Mouse (Mus musculus) retina, embryonic 14.5 days (tissue): ENCODE measurements around the gene Ugcg.
A peak's percentile ranks its signal among the peaks of the same experiment; 100 is the strongest.

Experiments used
- DNase-seq: peaks from one replicate; pipeline ENCODE4 v3.0.0-alpha.2; 2015; ENCODE audit warnings: low spot score

Gene Ugcg

DNA sequence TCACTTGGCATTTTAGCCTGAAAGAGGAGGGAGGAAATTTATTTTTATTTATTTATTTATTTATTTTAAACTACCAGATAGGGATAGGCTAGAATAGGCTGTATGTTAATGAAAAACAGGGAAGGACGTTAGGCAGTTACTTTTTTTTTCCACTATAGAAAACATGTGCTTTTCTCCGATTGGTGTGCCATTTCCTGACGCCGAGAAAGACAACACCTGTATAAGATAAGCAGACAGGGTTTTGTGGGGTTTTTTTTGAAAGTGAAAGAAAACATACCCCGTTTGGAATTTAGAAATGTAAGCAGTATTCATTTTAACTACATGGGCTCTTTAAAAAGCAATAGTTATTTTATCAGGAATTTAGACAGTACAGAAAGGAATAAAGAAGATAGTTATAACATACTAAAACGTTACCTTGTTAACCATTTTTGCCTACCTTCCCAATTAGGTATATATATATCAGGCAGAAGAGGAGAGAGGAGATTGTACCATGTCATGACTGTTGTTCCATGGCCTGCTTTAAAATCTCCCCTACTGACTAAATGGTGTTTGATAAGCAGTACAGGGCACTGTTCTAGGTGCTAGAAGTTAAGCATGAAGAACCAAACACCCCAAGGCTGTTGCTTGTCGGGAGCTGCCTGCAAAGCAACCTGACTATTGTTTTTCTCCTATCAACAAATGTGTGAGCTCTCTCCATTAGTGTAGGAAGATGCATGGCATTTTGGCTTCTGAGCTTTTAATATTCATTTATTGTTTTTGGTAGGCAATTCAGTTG, 1.8 kb downstream of the Ugcg start:
- no peak for DNase-seq

DNA sequence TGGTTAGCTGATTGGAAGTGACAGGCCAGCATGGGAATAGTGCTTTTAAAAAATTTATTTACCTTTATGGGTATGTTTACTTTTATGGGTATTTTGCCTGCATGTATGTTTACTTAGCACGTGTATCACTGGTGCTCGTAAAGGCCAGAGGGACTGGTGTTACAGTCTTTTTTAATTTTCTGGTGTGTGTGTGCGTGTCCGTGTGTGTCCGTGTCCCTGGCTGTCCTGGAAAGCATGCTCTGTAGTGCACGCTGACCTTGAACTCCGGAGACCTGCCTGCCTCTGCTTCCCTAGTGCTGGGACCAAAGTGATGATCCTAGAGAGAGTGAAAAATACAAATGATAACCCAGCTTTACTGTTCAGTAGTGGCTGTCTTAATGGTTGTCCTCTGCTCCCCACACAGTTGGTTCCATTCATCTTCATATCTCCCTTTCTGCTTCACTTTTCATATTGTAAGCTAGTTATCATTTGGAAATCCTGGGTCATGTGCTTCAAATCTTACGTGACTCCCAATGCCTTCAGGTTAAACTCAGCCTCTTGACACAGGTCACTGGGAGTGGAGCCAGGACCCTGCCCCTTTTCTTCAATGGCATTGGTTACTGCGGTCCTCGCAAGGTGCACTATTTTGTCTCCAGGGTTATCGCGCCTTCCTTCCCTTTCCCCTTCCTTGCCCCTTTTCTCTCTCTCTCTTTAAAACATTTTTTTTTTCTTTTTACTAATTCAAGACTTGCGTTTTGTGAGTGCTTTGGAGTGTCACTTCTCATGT, 5.9 kb downstream of the Ugcg start:
- no peak for DNase-seq

DNA sequence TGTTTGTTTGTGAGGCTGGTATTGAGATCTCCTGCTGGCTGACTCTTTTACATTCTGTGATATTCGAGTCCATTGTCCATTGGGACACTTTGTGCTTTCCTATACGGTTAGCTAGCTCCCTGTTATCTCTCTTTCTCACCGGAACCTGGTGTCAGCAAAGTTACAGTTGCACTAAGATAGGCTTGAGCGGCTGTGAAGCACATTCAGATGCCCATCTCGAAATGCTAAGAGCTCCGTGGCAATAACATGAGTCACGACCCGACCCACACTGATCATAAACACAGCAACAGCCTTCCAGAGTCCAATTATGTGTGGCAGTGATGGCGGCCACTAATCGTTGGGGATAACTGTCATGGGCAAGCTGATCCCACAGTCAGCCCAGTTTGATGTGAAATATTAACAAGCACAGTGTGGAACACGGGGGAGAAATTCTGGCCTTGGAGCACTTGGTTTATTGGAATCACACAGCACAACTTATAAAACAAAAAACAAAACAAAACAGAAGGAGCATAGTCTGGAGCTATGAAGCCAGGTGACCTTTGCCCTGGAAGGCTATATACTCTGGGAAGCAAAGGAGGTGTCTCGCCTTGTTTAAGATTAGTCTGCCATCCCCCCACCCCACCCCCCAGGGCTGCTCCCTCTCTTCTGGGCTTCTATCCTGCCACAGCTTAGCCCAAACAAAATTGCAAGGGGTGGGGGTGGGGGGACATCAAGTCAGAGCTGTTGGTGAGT, 7.5 kb downstream of the Ugcg start:
- no peak for DNase-seq

DNA sequence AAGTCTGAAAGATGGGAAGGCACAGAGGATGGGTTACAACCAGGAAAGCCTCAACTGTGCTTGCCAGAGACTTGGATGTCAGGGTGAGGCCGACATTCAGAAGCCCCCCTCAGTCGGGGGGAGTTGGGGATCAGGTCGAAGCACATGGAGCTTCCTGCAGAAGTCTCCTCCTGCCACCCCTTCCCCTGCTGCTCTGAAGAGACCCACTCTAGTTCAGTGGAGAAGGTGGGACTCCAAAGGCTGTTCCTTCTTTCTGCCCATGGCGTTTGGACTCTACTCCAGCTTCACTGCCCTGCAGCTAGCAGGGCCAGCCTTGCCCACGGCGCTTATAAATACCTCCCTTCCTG, 8.0 kb downstream of the Ugcg start:
- no peak for DNase-seq

DNA sequence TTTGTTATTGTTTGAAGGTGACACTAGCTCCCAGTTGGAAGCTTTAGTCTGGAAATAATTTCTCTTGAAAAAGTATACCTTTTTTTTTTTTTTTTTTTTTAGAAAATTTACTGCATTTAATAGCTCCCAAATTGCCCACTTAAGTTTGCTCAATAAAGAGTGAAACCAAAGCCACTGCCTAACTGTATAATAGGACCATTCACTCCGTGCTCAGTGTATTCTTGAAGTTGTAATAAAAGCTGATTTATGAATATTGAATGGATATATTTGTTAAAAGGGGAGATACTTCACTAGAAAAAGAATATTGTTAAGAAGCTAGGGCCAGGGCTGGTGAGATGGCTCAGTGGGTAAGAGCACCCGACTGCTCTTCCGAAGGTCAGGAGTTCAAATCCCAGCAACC, 8.4 kb downstream of the Ugcg start:
- no peak for DNase-seq

DNA sequence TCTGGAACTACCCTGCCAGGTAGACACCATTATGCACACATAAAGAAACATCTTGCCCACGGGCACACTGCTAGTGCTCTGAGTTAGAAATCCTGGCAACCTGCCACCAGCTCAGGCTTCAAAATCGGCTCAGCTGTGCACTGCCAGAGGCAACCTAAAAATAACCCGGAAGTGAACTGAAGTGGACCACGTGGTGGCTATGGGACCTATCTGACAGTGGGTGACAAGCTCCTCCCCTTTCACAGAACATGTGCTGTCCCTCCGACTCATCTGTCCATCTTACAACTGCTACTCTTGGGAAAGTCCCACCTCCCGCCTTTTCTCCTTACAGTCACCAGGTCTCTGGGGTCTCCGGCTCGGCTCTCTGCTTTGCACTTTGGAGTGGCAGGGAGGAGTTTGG, 10.3 kb downstream of the Ugcg start:
- peak; percentile 22 for DNase-seq

DNA sequence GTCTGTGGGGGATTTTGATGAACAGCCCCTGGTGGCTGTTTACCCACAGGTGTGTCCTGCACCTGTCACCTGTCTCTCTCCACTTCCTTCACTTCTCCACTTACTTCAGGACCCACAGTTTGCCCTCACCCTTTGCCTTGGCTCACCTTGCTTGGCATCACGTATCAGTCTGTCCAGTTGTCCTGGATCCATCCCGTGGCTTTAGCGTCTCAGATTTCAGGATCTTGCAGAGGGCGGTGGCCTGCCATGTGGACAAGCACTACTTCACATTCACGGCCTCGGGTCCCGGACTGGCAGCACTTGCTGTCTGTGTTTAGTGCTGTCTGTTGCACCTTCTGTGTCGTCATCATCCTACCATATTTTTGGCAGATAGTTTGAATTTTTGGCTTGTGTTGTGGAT, 10.7 kb downstream of the Ugcg start:
- no peak for DNase-seq

DNA sequence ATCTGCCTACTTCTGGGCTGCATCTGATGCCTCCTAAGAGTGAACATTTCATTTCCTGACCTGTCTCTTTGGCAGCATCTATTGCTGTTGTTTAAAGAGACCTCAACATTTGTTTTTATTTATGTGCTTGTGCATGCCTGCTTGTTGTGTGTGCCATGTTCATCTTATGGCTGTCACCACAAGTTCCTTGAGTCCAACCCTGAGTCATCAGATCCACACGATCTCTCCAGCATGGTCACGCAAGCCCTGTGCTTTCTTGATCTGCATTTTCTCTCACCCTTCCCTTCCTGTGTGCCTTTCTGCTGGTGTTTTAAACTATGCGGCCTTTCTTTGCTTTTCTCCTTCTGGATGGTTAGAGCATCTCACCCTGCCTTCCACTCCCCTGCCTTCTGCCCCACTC, 11.6 kb downstream of the Ugcg start:
- no peak for DNase-seq

DNA sequence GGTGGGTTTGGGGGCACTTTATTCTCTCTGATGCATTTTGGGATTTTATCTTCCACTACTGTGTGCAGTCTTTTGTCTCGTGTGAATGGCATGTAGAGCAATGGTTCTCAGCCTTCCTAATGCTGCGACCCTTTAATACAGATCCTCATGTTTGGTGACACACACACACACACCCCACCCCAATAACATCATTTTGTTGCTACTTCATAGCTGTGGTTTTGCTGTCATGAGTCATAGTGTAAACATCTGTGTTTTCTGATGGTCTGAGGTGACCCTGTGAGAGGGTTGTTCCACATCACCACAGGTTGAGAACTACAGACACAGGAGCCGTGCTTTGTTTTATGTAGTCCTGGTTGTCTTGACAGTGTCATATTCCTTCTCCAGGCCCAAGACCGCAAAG, 15.6 kb downstream of the Ugcg start:
- DNase-seq = no peak

DNA sequence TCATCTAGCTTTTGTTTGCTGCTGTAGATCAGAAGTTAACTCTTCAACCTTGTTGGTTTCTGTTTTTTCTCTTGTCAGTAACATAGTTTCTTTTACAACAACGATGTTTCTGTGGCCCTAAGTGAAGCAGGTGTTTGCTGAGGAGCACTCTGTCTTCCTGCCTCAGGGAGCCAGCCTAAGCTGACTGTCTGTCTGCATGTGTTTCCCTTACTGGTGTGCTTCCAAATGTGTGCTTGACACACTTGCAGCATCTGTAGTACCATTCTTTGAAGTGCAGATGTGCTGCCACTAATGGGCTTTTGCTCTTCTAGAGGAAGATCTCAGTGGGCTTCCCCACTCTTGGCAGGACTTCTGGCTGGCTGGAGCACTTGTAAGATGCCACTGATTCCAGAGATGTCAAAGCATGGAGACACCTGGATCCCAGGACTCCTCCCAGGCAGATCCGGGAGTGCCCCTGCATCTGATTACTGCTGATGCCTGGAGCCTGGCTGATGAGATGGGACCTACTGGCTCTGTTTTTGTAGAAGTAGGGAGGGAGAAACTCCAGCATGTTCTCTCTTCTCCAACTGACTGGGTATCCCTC, 16.8 kb downstream of the Ugcg start:
- no peak for DNase-seq

DNA sequence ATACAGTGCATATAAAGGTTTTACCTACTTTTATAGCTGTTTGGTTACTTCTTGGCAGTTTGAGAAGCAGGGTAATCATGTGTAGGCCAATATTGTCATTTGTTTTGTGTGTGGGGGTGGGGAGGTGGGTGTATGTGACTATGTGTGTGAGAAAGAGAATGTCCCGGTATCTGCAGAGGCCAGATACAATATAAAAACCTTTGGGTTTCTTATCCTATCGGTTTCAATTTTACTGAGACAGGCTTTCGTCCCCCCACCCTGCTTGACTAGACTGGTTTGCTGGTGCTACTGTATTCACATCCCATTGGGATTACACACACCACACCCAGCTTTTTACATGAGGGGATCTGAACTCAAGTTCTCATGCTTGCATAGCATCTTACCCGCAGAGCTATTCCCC, 17.5 kb downstream of the Ugcg start:
- no peak for DNase-seq

DNA sequence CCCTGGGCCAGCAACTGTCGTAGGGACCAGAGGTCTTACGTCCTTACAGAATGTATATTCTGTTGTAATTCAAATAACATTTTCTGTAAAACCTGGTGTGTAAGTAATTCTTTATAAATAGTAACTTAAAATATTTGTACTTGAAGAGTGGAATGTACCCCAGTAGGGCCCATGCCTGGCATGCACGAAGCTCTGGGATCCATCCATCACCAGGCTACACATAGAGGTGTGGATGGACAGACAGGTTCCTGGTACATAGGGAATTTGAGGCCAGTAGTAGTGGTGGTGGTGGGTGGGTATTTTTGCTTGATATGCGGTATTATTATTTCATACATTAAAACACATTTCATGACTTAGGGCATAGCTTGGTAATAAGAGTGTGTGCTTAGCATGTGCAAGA, 19.6 kb downstream of the Ugcg start:
- DNase-seq = no peak

DNA sequence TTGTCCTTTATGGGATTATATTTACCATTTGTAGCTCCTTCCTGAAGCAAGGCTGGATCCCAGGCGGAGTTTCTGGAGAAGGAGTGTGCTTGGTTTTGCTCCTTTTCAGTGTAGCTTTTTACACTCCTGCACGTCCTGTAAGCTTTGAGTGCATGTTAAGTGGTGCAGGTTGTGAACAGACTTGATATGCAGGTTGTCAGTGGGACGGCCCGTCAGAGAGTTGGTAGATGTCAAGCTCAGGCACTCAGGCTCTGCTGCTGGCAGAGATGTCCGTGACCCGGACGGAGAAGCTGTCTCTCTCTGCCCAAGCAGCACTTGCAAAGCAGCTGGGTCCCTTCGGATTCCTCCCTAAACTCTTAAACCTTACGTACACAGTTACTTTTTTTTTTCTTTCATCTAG, 22.1 kb downstream of the Ugcg start:
- DNase-seq = no peak

DNA sequence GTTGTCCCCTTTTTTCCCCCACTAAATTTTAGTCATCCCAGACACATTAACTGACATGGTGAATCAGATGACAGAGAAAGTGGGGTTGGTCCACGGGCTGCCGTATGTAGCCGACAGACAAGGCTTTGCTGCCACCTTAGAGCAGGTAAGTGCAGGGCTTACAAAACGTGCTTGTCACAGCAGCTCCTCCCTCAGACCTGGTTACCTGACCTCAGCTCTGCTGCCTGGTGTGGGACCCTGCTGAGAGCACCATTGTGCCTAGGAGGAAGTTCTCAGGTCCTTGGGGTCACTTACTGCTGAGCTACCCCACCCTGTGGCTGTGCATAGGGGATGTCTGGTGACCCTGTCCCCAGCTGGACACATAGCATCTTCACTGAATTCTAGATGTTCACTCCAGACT, 24.8 kb downstream of the Ugcg start:
- DNase-seq = no peak

DNA sequence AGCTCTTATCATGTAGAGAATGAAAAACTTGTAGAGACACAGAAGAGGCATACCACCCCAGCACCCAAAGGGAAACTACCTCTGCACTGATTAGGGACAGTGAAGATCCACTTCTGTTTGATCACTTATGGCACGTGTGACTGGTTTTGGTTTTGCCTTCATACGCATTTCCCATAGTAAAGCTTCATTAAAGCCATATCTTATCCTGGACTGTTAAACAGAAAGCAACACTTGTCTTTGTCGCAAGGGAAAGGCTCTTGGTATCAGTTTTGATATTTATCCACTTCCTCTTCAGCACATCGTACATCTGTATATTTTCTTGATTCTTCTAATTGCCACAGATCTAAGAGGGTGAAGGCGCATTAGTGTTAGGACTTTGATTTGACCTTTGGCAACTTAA, 25.6 kb downstream of the Ugcg start:
- no peak for DNase-seq

DNA sequence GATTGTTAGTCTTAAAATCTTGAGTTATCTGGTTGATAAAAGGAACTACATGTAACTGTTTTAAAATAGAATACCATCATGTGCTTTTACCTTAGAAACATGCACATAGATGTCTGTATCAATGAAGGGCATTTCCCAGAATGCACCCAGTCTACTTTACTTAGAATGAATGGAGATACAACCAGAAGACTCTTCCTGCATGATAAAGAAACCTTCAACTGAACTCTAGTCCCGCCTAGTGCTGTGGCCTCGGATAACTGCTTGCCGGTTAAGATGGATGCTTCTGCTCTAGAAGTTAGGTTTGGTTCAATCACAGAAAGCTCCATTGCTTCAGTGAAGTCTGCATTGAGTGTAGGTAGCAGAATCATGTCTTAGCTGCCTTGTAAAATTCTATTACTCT, 26.5 kb downstream of the Ugcg start:
- no peak for DNase-seq

DNA sequence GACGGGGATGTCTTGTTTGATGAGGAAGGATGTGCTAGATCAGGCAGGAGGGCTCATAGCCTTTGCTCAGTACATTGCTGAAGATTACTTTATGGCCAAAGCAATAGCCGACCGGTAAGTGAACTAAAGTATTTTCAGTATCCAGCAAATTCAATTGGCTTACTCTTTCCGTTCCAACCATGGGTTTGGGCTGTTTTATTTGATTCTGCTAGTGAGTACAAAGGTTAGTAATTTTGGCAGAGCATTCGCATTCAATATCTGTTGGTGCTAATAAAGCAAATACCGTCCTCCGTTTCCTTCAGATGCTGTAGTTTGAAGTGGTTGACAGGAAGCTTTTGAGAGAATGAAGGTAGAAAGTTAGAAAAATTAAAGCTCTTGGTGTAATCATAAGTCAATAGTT, 28.0 kb downstream of the Ugcg start:
- no peak for DNase-seq

DNA sequence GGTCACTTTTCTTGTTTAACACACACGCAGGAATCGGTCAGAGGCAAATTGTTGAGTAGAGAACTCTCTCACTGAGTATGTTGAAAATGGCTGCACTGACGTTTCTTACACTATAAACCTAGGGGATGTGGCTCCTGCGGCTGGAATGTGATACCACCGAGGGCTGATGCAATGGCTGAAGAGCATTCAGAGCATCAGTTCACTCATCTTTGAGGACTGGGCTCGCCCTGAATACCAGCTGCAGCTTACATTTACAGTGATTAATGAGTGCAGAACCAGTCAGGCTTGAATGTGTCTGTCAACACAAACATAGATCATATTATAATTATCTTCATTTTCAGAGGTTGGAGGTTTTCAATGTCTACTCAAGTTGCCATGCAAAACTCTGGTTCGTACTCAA, 29.1 kb downstream of the Ugcg start:
- no peak for DNase-seq

DNA sequence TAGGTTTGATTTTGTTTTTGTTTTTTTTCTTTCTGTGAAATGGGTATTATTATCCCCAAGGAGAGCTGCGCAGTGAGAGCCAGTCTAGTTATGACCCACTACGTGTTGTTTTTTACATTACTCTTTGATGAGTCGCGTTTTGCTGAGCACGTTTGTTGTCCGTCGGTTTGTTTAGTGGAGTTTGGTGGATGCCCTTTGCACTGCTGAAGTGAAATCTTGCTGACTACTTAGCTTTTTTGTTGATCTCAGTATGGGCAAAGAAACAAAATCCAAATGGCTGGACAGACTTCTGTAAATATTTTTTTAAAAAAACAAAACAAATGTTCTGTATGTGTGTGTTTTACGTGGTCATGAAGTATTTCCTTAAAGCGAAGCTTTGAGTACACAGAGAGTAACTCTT, 33.2 kb downstream of the Ugcg start:
- DNase-seq = no peak

DNA sequence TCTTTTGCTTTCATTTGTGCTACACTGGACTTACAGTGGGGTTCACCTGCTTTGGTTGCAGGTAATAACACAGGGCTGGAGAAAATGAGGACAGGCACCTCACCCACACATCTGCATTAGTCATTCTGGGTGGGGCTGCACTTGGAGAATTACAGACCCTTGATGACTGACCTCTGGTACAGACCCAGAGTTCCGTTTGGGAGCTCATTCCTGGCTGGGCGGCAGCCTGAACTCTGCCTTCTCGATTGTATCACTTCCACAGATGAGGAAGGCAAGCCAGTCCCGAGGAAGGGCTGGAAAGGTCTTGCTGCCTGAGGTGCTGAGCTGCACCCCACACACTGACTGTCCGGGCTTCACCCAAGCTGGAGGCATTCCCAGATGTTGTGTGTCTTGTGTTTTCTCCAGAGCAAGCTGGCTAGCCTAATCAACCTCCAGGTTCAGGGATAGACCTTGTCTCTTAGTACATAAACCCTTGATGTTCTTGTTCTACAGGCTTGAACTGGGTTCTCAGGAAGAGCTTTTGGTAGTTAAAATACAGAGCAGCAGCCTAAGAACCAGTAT, 34.1 kb downstream of the Ugcg start:
- no peak for DNase-seq

DNA sequence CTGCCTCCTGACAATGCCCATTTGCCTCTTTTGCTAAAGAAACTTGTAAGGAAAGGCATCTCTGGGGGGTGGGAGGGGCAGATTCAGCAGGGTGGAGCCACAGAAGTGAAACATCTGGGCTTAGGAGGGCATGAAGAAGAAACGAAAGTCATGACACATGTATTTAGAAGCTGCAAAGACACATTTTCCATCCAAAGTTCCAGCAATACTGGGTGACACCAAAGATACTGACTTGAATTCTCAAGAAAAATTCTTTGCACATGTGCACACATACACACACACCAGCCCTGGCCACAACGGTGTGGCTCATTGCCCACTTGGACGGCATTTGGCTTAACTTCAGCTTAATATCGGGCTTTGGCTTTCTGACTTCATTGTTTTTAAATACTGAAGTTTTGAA, 35.8 kb downstream of the Ugcg start:
- DNase-seq = no peak

DNA sequence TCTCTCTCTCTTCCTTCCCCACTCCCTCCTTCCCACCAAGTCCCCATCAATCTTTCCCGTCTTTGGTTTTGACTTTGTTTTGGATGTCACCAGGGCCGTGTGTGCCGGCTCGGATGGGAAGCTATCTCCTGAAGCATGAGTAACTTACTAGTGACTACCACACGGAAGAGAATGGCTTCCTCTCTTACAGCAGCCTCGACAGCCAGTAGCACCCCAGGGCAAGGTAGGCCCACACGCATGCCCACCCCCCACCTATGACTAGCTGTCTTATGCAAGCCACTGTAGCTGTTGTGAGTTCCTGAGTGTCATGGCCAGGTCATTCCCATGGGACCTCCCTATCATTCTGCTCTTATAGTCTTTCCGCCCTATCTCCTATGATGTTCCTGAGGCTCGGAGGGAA, 38.0 kb downstream of the Ugcg start:
- DNase-seq = no peak

DNA sequence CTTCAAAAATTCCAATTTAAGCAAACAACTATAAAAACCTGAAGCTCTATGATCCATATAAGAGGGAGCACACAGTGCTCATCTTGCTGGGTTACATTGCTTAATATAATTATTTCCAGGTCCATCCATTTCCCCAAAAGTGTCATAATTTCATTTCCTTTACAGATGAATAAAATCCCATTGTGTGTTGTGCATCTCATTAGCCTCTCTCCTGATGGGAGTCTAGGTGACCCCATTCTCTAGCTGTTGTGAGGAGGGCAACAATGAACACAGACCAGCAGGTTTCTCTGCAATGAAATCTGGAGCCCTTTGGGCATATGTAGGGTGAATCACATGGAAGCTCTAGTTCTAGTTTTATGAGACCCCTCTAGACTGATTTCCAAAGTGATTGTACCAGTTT, 39.9 kb downstream of the Ugcg start:
- DNase-seq = peak; percentile 9
